Mouse (Mus musculus) CH12.LX (cell line): ENCODE measurements around the gene Anp32b. TPM values are rescaled to one million over a fixed set of nuclear protein-coding genes. Genes with fewer than 3 reads are reported as not detected.

ENCODE experiments used
- DNase-seq: peaks from one replicate; pipeline ENCODE4 v3.0.0-alpha.2; 2013; ENCODE audit errors: extremely low read depth
- H3K27ac ChIP-seq: 2 replicates; pipeline ENCODE4 v1.5.1; 2012; ENCODE audit warnings: low read depth, mild to moderate bottlenecking, control low read depth, moderate library complexity; ENCODE audit not compliant: insufficient read depth
- H3K27me3 ChIP-seq: replicated peaks from 2 replicates; pipeline ENCODE3; 2012; ENCODE audit warnings: inconsistent platforms
- H3K36me3 ChIP-seq, 2 experiments: replicated peaks in 1 of 2; 2 replicates each; pipeline versions ENCODE3 to v1.6.1; 2012; ENCODE audit warnings: inconsistent platforms in 1 of 2, low read length in 1 of 2, mild to moderate bottlenecking in 1 of 2, mixed read lengths in 1 of 2, moderate library complexity in 1 of 2; ENCODE audit not compliant: control insufficient read depth in 1 of 2, insufficient read depth in 1 of 2
- H3K4me1 ChIP-seq, 2 experiments: 2 replicates each; pipeline ENCODE4 v1.6.1; 2012; ENCODE audit warnings: inconsistent platforms in 1 of 2, moderate library complexity in 1 of 2; ENCODE audit not compliant: insufficient read depth in 2 of 2, control insufficient read depth in 1 of 2
- H3K4me2 ChIP-seq: 2 replicates; pipeline ENCODE4 v1.6.1; 2012; ENCODE audit warnings: low read depth, mild to moderate bottlenecking, control low read depth; ENCODE audit not compliant: poor library complexity, insufficient read depth, severe bottlenecking
- H3K4me3 ChIP-seq, 3 experiments: fragments of 150-350 bp in 1 of 3; sonication (generic) in 1 of 3; replicated peaks in 1 of 3; 2 replicates each; pipeline versions ENCODE3 to v1.5.1; 2011 to 2012; ENCODE audit warnings: low read depth in 2 of 3, low read length in 2 of 3, mild to moderate bottlenecking in 2 of 3, moderate library complexity in 2 of 3, control low read depth in 1 of 3, improper control_type of control experiment in 1 of 3, inconsistent platforms in 1 of 3, mixed read lengths in 1 of 3; ENCODE audit not compliant: poor library complexity in 1 of 3
- H3K79me2 ChIP-seq: replicated peaks from 2 replicates; pipeline ENCODE4 v1.6.1; 2012; ENCODE audit warnings: mild to moderate bottlenecking, moderate library complexity; ENCODE audit not compliant: control insufficient read depth, poor library complexity, insufficient read depth, severe bottlenecking; ENCODE audit errors: extremely low read depth
- H3K9ac ChIP-seq: 2 replicates; pipeline ENCODE4 v1.6.1; 2012; ENCODE audit warnings: low read depth, mild to moderate bottlenecking, control low read depth, moderate library complexity; ENCODE audit not compliant: insufficient read depth
- H3K9me3 ChIP-seq: replicated peaks from 2 replicates; pipeline ENCODE3; 2012; ENCODE audit warnings: low read length, inconsistent platforms, mixed read lengths
- BHLHE40 ChIP-seq: IDR thresholded peaks from 2 replicates; pipeline ENCODE4 v1.6.1; 2011; ENCODE audit warnings: mild to moderate bottlenecking, low read depth, low read length, improper control_type of control experiment
- HCFC1 ChIP-seq: IDR thresholded peaks from 2 replicates; pipeline ENCODE4 v1.6.1; 2012; ENCODE audit warnings: low read depth, mild to moderate bottlenecking, inconsistent platforms, low read length, improper control_type of control experiment
- IRF4 ChIP-seq: IDR thresholded peaks from 2 replicates; pipeline ENCODE4 v1.6.1; 2014; ENCODE audit warnings: low read depth, mild to moderate bottlenecking, inconsistent platforms, low read length, improper control_type of control experiment
- JUND ChIP-seq: conservative IDR thresholded peaks from 2 replicates; pipeline ENCODE4 v1.6.1; 2011; ENCODE audit warnings: low read depth, low read length, improper control_type of control experiment
- MAX ChIP-seq: IDR thresholded peaks from 2 replicates; pipeline ENCODE4 v1.6.1; 2011; ENCODE audit warnings: low read length, improper control_type of control experiment
- MAZ ChIP-seq: IDR thresholded peaks from 2 replicates; pipeline ENCODE4 v1.6.1; 2012; ENCODE audit warnings: low read depth, mild to moderate bottlenecking, inconsistent platforms, low read length, improper control_type of control experiment, moderate library complexity
- MEF2A ChIP-seq: IDR thresholded peaks from 2 replicates; pipeline ENCODE4 v1.6.1; 2014; ENCODE audit warnings: low read depth, mild to moderate bottlenecking, inconsistent platforms, low read length, improper control_type of control experiment, borderline replicate concordance
- MXI1 ChIP-seq: IDR thresholded peaks from 2 replicates; pipeline ENCODE4 v1.6.1; 2011; ENCODE audit warnings: mild to moderate bottlenecking, low read depth, low read length, improper control_type of control experiment
- MYC ChIP-seq: IDR thresholded peaks from 2 replicates; pipeline ENCODE4 v1.6.1; 2011; ENCODE audit warnings: low read depth, mild to moderate bottlenecking, improper control_type of control experiment, low read length
- PAX5 ChIP-seq: IDR thresholded peaks from 2 replicates; pipeline ENCODE4 v1.6.1; 2012; ENCODE audit warnings: low read length, inconsistent platforms, mixed read lengths
- POLR2A ChIP-seq: IDR thresholded peaks from 2 replicates; pipeline ENCODE4 v1.6.1; 2011; ENCODE audit warnings: low read depth, mild to moderate bottlenecking, improper control_type of control experiment, low read length
- POLR2AphosphoS2 ChIP-seq: IDR thresholded peaks from 2 replicates; pipeline ENCODE4 v1.6.1; 2011; ENCODE audit warnings: low read depth, low read length, improper control_type of control experiment
- RAD21 ChIP-seq: IDR thresholded peaks from 2 replicates; pipeline ENCODE4 v1.6.1; 2011; ENCODE audit warnings: low read depth, mild to moderate bottlenecking, low read length, improper control_type of control experiment, moderate library complexity
- SIN3A ChIP-seq: IDR thresholded peaks from 2 replicates; pipeline ENCODE4 v1.6.1; 2012; ENCODE audit warnings: low read length, improper control_type of control experiment, inconsistent platforms
- TBP ChIP-seq: conservative IDR thresholded peaks from 2 replicates; pipeline ENCODE4 v1.6.1; 2011; ENCODE audit warnings: low read depth, low read length, improper control_type of control experiment
- TCF12 ChIP-seq: IDR thresholded peaks from 2 replicates; pipeline ENCODE4 v1.6.1; 2014; ENCODE audit warnings: low read depth, mild to moderate bottlenecking, inconsistent platforms, low read length, improper control_type of control experiment
- UBTF ChIP-seq: IDR thresholded peaks from 2 replicates; pipeline ENCODE4 v1.6.1; 2012; ENCODE audit warnings: low read depth, mild to moderate bottlenecking, inconsistent platforms, low read length, improper control_type of control experiment, moderate library complexity
- USF1 ChIP-seq: IDR thresholded peaks from 2 replicates; pipeline ENCODE4 v1.6.1; 2014; ENCODE audit warnings: low read depth, mild to moderate bottlenecking, inconsistent platforms, low read length, improper control_type of control experiment
- ZMIZ1 ChIP-seq: IDR thresholded peaks from 2 replicates; pipeline ENCODE4 v1.6.1; 2012; ENCODE audit warnings: low read depth, mild to moderate bottlenecking, inconsistent platforms, low read length, improper control_type of control experiment
- dilution Hi-C: fragments of 300-500 bp; cut with MboI; formaldehyde crosslinking; loops from 2 replicates; pipeline ENCODE4 v1.14.3; 2020; ENCODE audit warnings: low sequenced_read_pairs; ENCODE audit not compliant: extremely low pct_unique_long_range_greater_than_20kb, extremely low pct_ligation_motif_present
- in situ Hi-C: fragments of 300-500 bp; cut with MboI; formaldehyde crosslinking; loops from 3 replicates; pipeline ENCODE4 v1.14.3; 2019; ENCODE audit warnings: low sequenced_read_pairs, low pct_ligation_motif_present, low pct_unique_long_range_greater_than_20kb, mixed read lengths
- polyA plus RNA-seq: library from polyadenylated mRNA; unstranded; fragments of >175 nt; gene quantifications from 2 replicates; pipeline ENCODE4 v1.2.1, GENCODE M21; 2012; ENCODE audit warnings: low read depth; ENCODE audit not compliant: insufficient read length
- total RNA-seq, 2 experiments: library from RNA; depleted of rRNA; stranded (reverse); fragments of 300-350 nt in 1 of 2; fragments of >200 nt in 1 of 2; gene quantifications; 2 replicates each; pipeline ENCODE4 v1.2.3; 2012 to 2014

The Anp32b gene
- total and polyA plus RNA-seq, 3 experiments: 29.4 to 864 (median 37.5) TPM

GRCm38 (mm10) chr4:46456762-46457161, 6.1 kb downstream of the Anp32b start:
- no peak overlapping the region for H3K4me3 ChIP-seq
- H3K9me3 ChIP-seq: no peaks in the 10 kb centered on the region
- H3K4me2 ChIP-seq: peak overlapping the region; percentile 59
- DNase-seq: peak; percentile 44
- H3K4me1 ChIP-seq: peaks cover 21 to 74% of the 10 kb centered on the region in 2 experiments; a peak in 3 of 4 replicates
- in situ Hi-C loops (no loop called here), dilution Hi-C loops (no loop called here)
- H3K27ac ChIP-seq: peak overlapping the region; percentile 46; the same call in 1 of the 2 replicates
- H3K27me3 ChIP-seq: no peaks in the 10 kb centered on the region
- 0 out of 2 replicates have a peak, but pooled peaks have one; percentile 54 for TF ChIP-seq MXI1
- TF ChIP-seq POLR2A: 0 out of 2 replicates have a peak, but pooled peaks have one; percentile 15
- no peak for TF ChIP-seq RAD21
- TF ChIP-seq UBTF: no peak
- TF ChIP-seq TBP: no peak
- TF ChIP-seq MAX: no peak
- 0 out of 2 replicates have a peak, but pooled peaks have one; percentile 27 for TF ChIP-seq BHLHE40
- no peak for TF ChIP-seq HCFC1
- TF ChIP-seq ZMIZ1: no peak
- TF ChIP-seq POLR2AphosphoS2: no peak
- TF ChIP-seq MEF2A: 0 out of 2 replicates have a peak, but pooled peaks have one; percentile 17
- 0 out of 2 replicates have a peak, but pooled peaks have one; percentile 6 for TF ChIP-seq TCF12
- TF ChIP-seq SIN3A: peak; percentile 51; the same call in 1 of the 2 replicates
- TF ChIP-seq PAX5: no peak
- TF ChIP-seq IRF4: no peak
- no peak for TF ChIP-seq JUND
- TF ChIP-seq USF1: no peak
- TF ChIP-seq MYC: 0 out of 2 replicates have a peak, but pooled peaks have one; percentile 52
- 0 out of 2 replicates have a peak overlapping the region, but pooled peaks have one; percentile 5 for H3K9ac ChIP-seq
- peaks cover 17 to 62% of the 10 kb centered on the region in 2 experiments for H3K36me3 ChIP-seq
- peaks cover 99% of the 10 kb centered on the region for H3K79me2 ChIP-seq

- Histone ChIP-seq H3K4me3 (no peak overlapping the region), H3K9ac (0 out of 2 replicates have a peak overlapping the region, but pooled peaks have one; percentile 5), H3K9me3 (no peaks in the 10 kb centered on the region), H3K4me2 (no peak overlapping the region; the same call in 1 of the 2 replicates), H3K79me2 (peaks cover 98% of the 10 kb centered on the region), H3K27ac (peak overlapping the region; percentile 46; the same call in 1 of the 2 replicates), H3K4me1 (peaks cover 21 to 78% of the 10 kb centered on the region in 2 experiments; a peak in 3 of 4 replicates), H3K27me3 (no peaks in the 10 kb centered on the region), H3K36me3 (peaks cover 18 to 66% of the 10 kb centered on the region in 2 experiments)
- TF ChIP-seq UBTF: no peak
- no peak for TF ChIP-seq IRF4
- TF ChIP-seq MAZ: no peak
- dilution Hi-C loops (no loop called here), in situ Hi-C loops (no loop called here)
- no peak for DNase-seq
Measured at GRCm38 (mm10) chr4:46457186-46457585, 6.5 kb downstream of the Anp32b start.
